Mouse (Mus musculus) midbrain, embryonic 12.5 days (tissue): ENCODE results near the gene Supt3. TPM values are rescaled to one million over a fixed set of nuclear protein-coding genes. Genes with fewer than 3 reads are reported as not detected.

ENCODE experiments used
- ATAC-seq: fragments of 200-750 bp; cut with Nextera tagmentation; 2 replicates; pipeline ENCODE4 v1.8.0; 2017; ENCODE audit warnings: low read depth, moderate TSS enrichment, moderate library complexity; ENCODE audit not compliant: low FRiP score
- H3K27ac ChIP-seq: fragments of 300-500 bp; sonication (generic); replicated peaks from 2 replicates; pipeline ENCODE4 v1.5.1; 2016; ENCODE audit warnings: mild to moderate bottlenecking
- H3K27me3 ChIP-seq: fragments of 300-500 bp; sonication (generic); 2 replicates; pipeline ENCODE4 v1.6.1; 2016; ENCODE audit warnings: mild to moderate bottlenecking
- H3K36me3 ChIP-seq: fragments of 300-500 bp; sonication (generic); 2 replicates; pipeline ENCODE4 v1.6.1; 2016
- H3K4me1 ChIP-seq: fragments of 300-500 bp; sonication (generic); 2 replicates; pipeline ENCODE4 v1.6.1; 2016
- H3K4me2 ChIP-seq: fragments of 300-500 bp; sonication (generic); replicated peaks from 2 replicates; pipeline ENCODE4 v1.6.1; 2016; ENCODE audit warnings: mild to moderate bottlenecking, moderate library complexity
- H3K4me3 ChIP-seq: fragments of 300-500 bp; sonication (generic); 2 replicates; pipeline ENCODE4 v1.5.1; 2016; ENCODE audit warnings: mild to moderate bottlenecking
- H3K9ac ChIP-seq: fragments of 300-500 bp; sonication (generic); replicated peaks from 2 replicates; pipeline ENCODE4 v1.6.1; 2016; ENCODE audit warnings: mild to moderate bottlenecking, moderate library complexity
- H3K9me3 ChIP-seq: fragments of 300-500 bp; sonication (generic); 2 replicates; pipeline ENCODE4 v1.6.1; 2016; ENCODE audit warnings: mild to moderate bottlenecking
- WGBS: fragments of 180-500 bp; shearing (Covaris S2); methylation state at CpG from one replicate; pipeline ENCODE4 v1.1.7; 2016; 5-methylcytosine and 5-hydroxymethylcytosine counted together
- polyA plus RNA-seq: library from polyadenylated mRNA; unstranded; fragments of >200 nt; fragmentation: Nextera tagmentation; extraction: Ambion mirVana; gene quantifications from 2 replicates; pipeline ENCODE4 v1.2.1, GENCODE M21; 2016

The Supt3 gene
- polyA plus RNA-seq, 1 experiment from 2014 or later: 25.0 TPM

DNA sequence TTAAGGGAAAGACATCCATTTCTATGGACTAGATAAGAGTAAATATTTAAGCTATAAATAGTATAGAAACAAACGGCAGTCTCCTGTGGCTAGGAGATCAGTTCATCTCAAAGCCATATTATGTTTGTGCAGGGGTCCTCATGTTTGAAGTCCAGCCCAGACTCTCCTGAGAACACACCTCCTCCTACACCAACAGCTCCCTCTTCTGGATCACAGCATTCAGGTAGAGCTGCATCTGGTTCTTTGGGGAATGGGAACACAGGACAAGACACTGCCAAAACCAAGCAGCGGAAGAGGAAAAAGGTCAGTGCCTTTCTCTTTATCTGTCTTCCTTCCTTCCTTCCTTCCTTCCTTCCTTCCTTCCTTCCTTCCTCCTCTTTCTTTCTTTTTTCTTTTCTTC, 264.1 kb downstream of the Supt3 start:
- Histone ChIP-seq H3K9me3 (no peaks in the 10 kb centered on the region), H3K4me2 (no peak overlapping the region), H3K9ac (no peak overlapping the region), H3K4me3 (no peak overlapping the region), H3K36me3 (no peaks in the 10 kb centered on the region), H3K4me1 (no peaks in the 10 kb centered on the region), H3K27ac (no peak overlapping the region), H3K27me3 (no peaks in the 10 kb centered on the region)
- WGBS: 93% methylated on average over 2 of the region's 2 CpGs
- no peak for ATAC-seq

GRCm38 (mm10) chr17:45045804-45046203, 268.9 kb downstream of the Supt3 start:
- H3K27me3 ChIP-seq: no peaks in the 10 kb centered on the region
- no peaks in the 10 kb centered on the region for H3K36me3 ChIP-seq
- H3K27ac ChIP-seq: no peak overlapping the region
- H3K9me3 ChIP-seq: no peaks in the 10 kb centered on the region
- no peak for ATAC-seq
- H3K4me1 ChIP-seq: no peaks in the 10 kb centered on the region
- no peak overlapping the region for H3K4me3 ChIP-seq
- no peak overlapping the region for H3K9ac ChIP-seq
- no peak overlapping the region for H3K4me2 ChIP-seq

DNA sequence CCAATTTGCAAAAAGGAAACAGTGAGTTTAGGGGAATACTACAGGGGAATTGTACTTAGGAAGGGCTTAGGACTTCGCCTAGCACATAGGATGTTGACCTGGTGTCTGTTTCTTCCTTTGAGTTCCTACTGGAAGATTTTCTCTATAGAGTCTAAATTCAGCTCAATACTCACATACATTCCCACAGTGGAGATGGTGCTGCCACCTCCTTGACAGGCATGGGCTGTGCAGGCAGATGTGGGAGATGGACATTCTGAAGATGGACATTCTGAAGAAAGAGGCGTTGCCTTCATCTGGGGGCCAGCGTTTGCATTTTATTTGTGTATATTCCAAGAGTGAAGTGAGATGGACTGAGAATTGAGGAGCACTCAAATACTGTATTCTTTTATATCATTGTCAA, 269.6 kb downstream of the Supt3 start:
- Histone ChIP-seq H3K36me3 (no peaks in the 10 kb centered on the region), H3K4me3 (no peak overlapping the region), H3K4me2 (no peak overlapping the region), H3K9me3 (no peaks in the 10 kb centered on the region), H3K27me3 (no peaks in the 10 kb centered on the region), H3K9ac (no peak overlapping the region), H3K27ac (no peak overlapping the region), H3K4me1 (no peaks in the 10 kb centered on the region)
- no peak for ATAC-seq
- 95% methylated on average over 3 of the region's 3 CpGs for WGBS

GRCm38 (mm10) chr17:45047236-45047635, 270.3 kb downstream of the Supt3 start:
- H3K4me2 ChIP-seq: no peak overlapping the region
- no peaks in the 10 kb centered on the region for H3K9me3 ChIP-seq
- no peaks in the 10 kb centered on the region for H3K36me3 ChIP-seq
- H3K9ac ChIP-seq: no peak overlapping the region
- WGBS: 88% methylated on average over 6 of the region's 6 CpGs
- H3K27me3 ChIP-seq: no peaks in the 10 kb centered on the region
- H3K27ac ChIP-seq: no peak overlapping the region
- H3K4me3 ChIP-seq: no peak overlapping the region
- no peaks in the 10 kb centered on the region for H3K4me1 ChIP-seq
- no peak for ATAC-seq

- Histone ChIP-seq H3K9ac (no peak overlapping the region), H3K27me3 (no peaks in the 10 kb centered on the region), H3K4me3 (no peak overlapping the region), H3K9me3 (no peaks in the 10 kb centered on the region), H3K4me2 (no peak overlapping the region), H3K36me3 (no peaks in the 10 kb centered on the region), H3K4me1 (no peaks in the 10 kb centered on the region), H3K27ac (no peak overlapping the region)
- ATAC-seq: no peak
- WGBS: 86% methylated on average over 3 of the region's 3 CpGs
Observed at GRCm38 (mm10) chr17:45051971-45052370, 275.0 kb downstream of the Supt3 start.

DNA sequence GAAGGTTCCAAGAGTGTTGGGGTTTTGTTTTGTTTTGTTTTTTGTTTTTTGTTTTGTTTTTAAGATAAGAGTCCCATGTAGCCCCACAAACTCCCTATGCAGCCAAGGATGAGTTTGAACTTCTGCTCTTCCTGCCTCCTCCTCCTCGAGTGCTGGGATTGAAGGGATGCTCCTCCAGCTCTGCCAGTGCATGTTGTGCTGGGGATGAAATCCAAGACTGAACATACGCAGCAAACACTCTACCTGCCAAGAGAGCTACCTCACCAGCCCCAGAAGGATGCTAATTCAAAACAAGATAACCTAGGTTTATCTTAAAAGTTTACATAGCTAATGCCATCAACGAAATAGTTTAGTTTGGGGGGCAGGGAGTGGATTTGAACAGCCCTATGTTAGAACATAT, 276.4 kb downstream of the Supt3 start:
- no peak for ATAC-seq
- WGBS: 87% methylated on average over 3 of the region's 3 CpGs
- Histone ChIP-seq H3K27ac (no peak overlapping the region), H3K4me2 (no peak overlapping the region), H3K27me3 (no peaks in the 10 kb centered on the region), H3K36me3 (no peaks in the 10 kb centered on the region), H3K9me3 (no peaks in the 10 kb centered on the region), H3K9ac (no peak overlapping the region), H3K4me3 (no peak overlapping the region), H3K4me1 (no peaks in the 10 kb centered on the region)

GRCm38 (mm10) chr17:45054526-45054925, 277.6 kb downstream of the Supt3 start:
- WGBS: 75% methylated on average over 4 of the region's 4 CpGs
- Histone ChIP-seq H3K4me3 (no peak overlapping the region), H3K4me1 (no peaks in the 10 kb centered on the region), H3K9ac (no peak overlapping the region), H3K36me3 (no peaks in the 10 kb centered on the region), H3K4me2 (no peak overlapping the region), H3K27ac (no peak overlapping the region), H3K27me3 (no peaks in the 10 kb centered on the region), H3K9me3 (no peaks in the 10 kb centered on the region)
- ATAC-seq: no peak

GRCm38 (mm10) chr17:45056894-45057293, 279.9 kb downstream of the Supt3 start:
- H3K27me3 ChIP-seq: no peaks in the 10 kb centered on the region
- H3K9ac ChIP-seq: no peak overlapping the region
- H3K27ac ChIP-seq: no peak overlapping the region
- WGBS: 79% methylated on average over 2 of the region's 2 CpGs
- H3K9me3 ChIP-seq: no peaks in the 10 kb centered on the region
- H3K4me1 ChIP-seq: no peaks in the 10 kb centered on the region
- H3K4me3 ChIP-seq: no peak overlapping the region
- H3K4me2 ChIP-seq: no peak overlapping the region
- no peaks in the 10 kb centered on the region for H3K36me3 ChIP-seq
- ATAC-seq: no peak

DNA sequence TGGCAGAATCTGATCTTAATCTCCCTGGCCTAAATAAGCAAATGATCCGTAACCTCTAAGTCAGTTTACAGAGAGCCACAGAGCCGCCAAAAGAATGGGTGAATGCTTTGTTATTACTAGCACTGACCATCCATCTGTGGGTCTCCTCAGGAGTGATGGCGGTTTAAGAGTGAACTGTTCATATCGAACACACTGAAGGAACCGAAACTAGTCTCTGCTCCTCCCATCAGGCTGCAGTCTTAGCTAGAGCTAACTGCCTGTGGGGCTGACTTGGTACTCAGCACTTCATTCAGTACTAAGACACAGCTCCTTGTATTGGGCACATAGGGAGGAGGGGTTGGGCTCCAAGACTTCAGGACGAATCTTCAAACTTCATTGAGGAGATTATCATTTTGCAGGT, 280.8 kb downstream of the Supt3 start:
- Histone ChIP-seq H3K36me3 (no peaks in the 10 kb centered on the region), H3K4me3 (no peak overlapping the region), H3K9ac (no peak overlapping the region), H3K4me2 (no peak overlapping the region), H3K4me1 (no peaks in the 10 kb centered on the region), H3K9me3 (no peaks in the 10 kb centered on the region), H3K27ac (no peak overlapping the region), H3K27me3 (no peaks in the 10 kb centered on the region)
- no peak for ATAC-seq
- WGBS: 69% methylated on average over 6 of the region's 6 CpGs

DNA sequence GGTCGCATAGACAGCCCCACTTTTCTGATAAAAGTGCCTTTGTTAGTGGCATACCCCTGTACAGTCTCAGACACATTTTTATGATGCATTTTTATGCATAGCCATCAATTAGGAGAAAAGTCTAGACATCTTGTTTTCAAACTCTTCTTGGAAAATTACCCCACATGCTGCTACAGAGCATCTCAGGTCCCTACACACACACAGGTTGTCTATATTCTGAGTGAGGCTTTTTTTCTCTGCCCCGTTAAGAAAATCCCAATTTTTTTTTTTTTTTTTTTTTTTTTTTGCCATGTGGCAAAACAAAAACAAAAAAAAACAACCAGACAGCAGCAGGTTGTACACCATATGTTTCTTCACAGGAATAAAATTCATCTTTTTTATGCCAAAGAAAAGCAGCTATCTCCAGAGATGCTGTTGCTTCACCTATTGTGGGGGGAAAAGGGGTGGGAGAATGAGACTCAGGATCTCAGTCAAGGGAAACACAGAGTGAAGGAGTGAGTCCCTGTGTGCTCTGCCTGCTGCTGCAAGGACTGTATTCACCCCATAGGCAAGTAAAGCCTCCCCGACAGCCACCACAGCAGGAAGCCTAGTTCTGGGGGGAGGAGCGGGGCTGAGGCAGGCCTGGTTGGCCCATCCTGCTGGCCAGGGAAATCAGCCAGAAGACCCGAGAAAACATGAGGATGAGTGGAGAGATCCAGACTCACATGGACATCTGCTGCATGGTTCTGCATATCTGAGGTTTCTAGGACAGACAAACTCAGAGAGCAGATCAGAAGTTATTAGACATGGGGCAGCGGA, 281.8 kb downstream of the Supt3 start:
- 49% methylated on average over 6 of the region's 6 CpGs for WGBS
- no peaks in the 10 kb centered on the region for H3K36me3 ChIP-seq
- no peak overlapping the region for H3K27ac ChIP-seq
- no peak overlapping the region for H3K4me2 ChIP-seq
- ATAC-seq: no peak
- H3K4me1 ChIP-seq: no peaks in the 10 kb centered on the region
- H3K9ac ChIP-seq: no peak overlapping the region
- no peak overlapping the region for H3K4me3 ChIP-seq
- H3K9me3 ChIP-seq: no peaks in the 10 kb centered on the region
- no peaks in the 10 kb centered on the region for H3K27me3 ChIP-seq

GRCm38 (mm10) chr17:45063776-45064175, 286.8 kb downstream of the Supt3 start:
- ATAC-seq: no peak
- H3K27me3 ChIP-seq: no peaks in the 10 kb centered on the region
- no peaks in the 10 kb centered on the region for H3K9me3 ChIP-seq
- H3K36me3 ChIP-seq: no peaks in the 10 kb centered on the region
- H3K4me1 ChIP-seq: peaks cover 6% of the 10 kb centered on the region
- WGBS: 84% methylated on average over 5 of the region's 5 CpGs
- no peak overlapping the region for H3K9ac ChIP-seq
- no peak overlapping the region for H3K27ac ChIP-seq
- H3K4me3 ChIP-seq: no peak overlapping the region
- H3K4me2 ChIP-seq: no peak overlapping the region

DNA sequence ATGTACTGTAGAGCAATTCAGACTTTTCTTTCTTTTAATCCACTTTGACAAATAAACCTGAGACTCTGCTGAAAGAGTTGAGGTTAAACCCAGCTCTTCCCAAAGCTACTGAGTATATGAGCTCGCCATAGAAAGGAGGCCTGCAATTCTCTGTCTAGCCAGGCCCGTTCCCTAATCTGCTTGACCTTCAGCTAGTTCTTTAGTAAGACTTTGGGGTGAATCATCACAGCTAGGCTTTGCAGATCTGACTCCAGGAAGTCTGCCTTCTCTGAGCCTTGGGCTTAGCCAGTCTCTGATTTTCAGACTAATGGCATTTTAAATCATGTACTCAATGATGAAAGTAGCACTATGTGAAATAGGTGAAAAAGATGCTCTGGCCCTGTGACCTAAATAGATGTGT, 288.5 kb downstream of the Supt3 start:
- Histone ChIP-seq H3K4me1 (peaks cover 6% of the 10 kb centered on the region), H3K9ac (no peak overlapping the region), H3K27ac (no peak overlapping the region), H3K4me3 (no peak overlapping the region), H3K27me3 (no peaks in the 10 kb centered on the region), H3K4me2 (no peak overlapping the region), H3K9me3 (no peaks in the 10 kb centered on the region), H3K36me3 (no peaks in the 10 kb centered on the region)
- ATAC-seq: no peak
- 77% methylated on average over 2 of the region's 2 CpGs for WGBS

DNA sequence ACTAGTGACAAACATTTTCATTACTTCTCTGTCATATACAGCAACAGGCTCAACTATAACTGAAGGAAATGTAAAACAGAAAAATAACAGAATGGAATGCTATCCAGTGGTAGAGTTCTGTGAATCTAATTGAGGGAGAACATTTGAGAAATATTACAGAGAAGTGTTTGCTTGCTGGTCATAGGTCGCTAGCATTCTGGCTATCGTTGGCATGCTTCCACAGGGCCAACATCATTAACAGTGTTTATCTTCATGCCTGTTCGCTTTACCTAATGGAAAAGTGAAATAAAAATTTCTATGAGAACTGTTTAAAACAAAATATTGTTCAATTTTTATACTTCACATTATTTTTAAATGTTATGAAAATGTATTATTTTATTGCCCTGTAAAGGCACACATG, 290.5 kb downstream of the Supt3 start:
- ATAC-seq: no peak
- peaks cover 6% of the 10 kb centered on the region for H3K4me1 ChIP-seq
- WGBS: 97% methylated on average over 3 of the region's 3 CpGs

More for the DNA sequence above, 290.5 kb downstream of the Supt3 start:
- Histone ChIP-seq H3K9ac (no peak overlapping the region), H3K27ac (no peak overlapping the region), H3K9me3 (no peaks in the 10 kb centered on the region), H3K4me3 (no peak overlapping the region), H3K4me2 (no peak overlapping the region), H3K36me3 (no peaks in the 10 kb centered on the region), H3K27me3 (no peaks in the 10 kb centered on the region)
